Mouse (Mus musculus) cerebellum, postnatal 36 days (tissue): Measurements from ENCODE around the gene Nin.

Experiments used
- DNase-seq, 2 experiments: peaks; one replicate each; pipeline ENCODE4 v3.0.0; 2021 to 2022; ENCODE audit warnings: mixed read lengths in 2 of 2

Nin gene

GRCm38 (mm10) chr12:70005103-70005502 lies 108.4 kb downstream of the Nin start:
- DNase-seq = no peak

GRCm38 (mm10) chr12:69998186-69998983 lies 115.1 kb downstream of the Nin start:
- no peak for DNase-seq

GRCm38 (mm10) chr12:69995382-69995781 lies 118.1 kb downstream of the Nin start:
- no peak for DNase-seq

- peak; percentile 85 to 90 for DNase-seq
Measured at GRCm38 (mm10) chr12:69986786-69987497, 126.6 kb downstream of the Nin start, which contains the start of gene Sav1. TSS of gene Sav1 (minus strand) at chr12:69987002.

GRCm38 (mm10) chr12:69986241-69986762 lies 127.2 kb downstream of the Nin start:
- DNase-seq = peak in 1 of 2 experiments; percentile 38

- DNase-seq = no peak
Measured at GRCm38 (mm10) chr12:69985546-69985945, 128.0 kb downstream of the Nin start.

- DNase-seq = no peak
Measured at GRCm38 (mm10) chr12:69982874-69983273, 130.6 kb downstream of the Nin start.

GRCm38 (mm10) chr12:69977376-69977998 lies 136.0 kb downstream of the Nin start:
- DNase-seq = no peak

GRCm38 (mm10) chr12:69976688-69977087 lies 136.8 kb downstream of the Nin start:
- DNase-seq = no peak

GRCm38 (mm10) chr12:69973666-69974065 lies 139.9 kb downstream of the Nin start:
- DNase-seq = no peak

- DNase-seq = no peak
Measured at GRCm38 (mm10) chr12:69968154-69968553, 145.4 kb downstream of the Nin start.

GRCm38 (mm10) chr12:69967112-69967511 lies 146.4 kb downstream of the Nin start:
- DNase-seq = no peak

- no peak for DNase-seq
Measured at GRCm38 (mm10) chr12:69966071-69966470, 147.4 kb downstream of the Nin start.

- no peak for DNase-seq
Measured at GRCm38 (mm10) chr12:69965644-69966043, 147.9 kb downstream of the Nin start.

GRCm38 (mm10) chr12:69963141-69963540 lies 150.4 kb downstream of the Nin start:
- DNase-seq = no peak

- peak; percentile 39 to 41 for DNase-seq
Measured at GRCm38 (mm10) chr12:69962468-69962867, 151.0 kb downstream of the Nin start.
